Mouse (Mus musculus) hindbrain, postnatal 0 days (tissue): ENCODE results near the gene Syce1l. TPM values are rescaled to one million over a fixed set of nuclear protein-coding genes. Genes with fewer than 3 reads are reported as not detected.

Source experiments
- ATAC-seq: fragments of 200-750 bp; cut with Nextera tagmentation; 2 replicates; pipeline ENCODE4 v1.8.0; 2017; ENCODE audit warnings: mild to moderate bottlenecking, moderate TSS enrichment, moderate library complexity
- DNase-seq: peaks from one replicate; pipeline ENCODE4 v3.0.0-alpha.2; 2015; ENCODE audit warnings: low spot score
- H3K27ac ChIP-seq: fragments of 300-500 bp; sonication (generic); 2 replicates; pipeline ENCODE4 v1.5.1; 2014; ENCODE audit warnings: mild to moderate bottlenecking
- H3K27me3 ChIP-seq: fragments of 300-500 bp; sonication (generic); 2 replicates; pipeline ENCODE4 v1.6.1; 2014; ENCODE audit warnings: low read length, mixed read lengths; ENCODE audit not compliant: insufficient read depth
- H3K36me3 ChIP-seq: fragments of 300-500 bp; sonication (generic); 2 replicates; pipeline ENCODE4 v1.6.1; 2014; ENCODE audit warnings: low read length, mixed read lengths; ENCODE audit not compliant: insufficient read depth
- H3K4me1 ChIP-seq: fragments of 300-500 bp; sonication (generic); 2 replicates; pipeline ENCODE4 v1.6.1; 2014; ENCODE audit warnings: antibody characterized with exemption, low read length, mixed read lengths; ENCODE audit not compliant: insufficient read depth
- H3K4me2 ChIP-seq: fragments of 300-500 bp; sonication (generic); 2 replicates; pipeline ENCODE4 v1.6.1; 2014; ENCODE audit warnings: low read depth, mild to moderate bottlenecking, low read length, moderate library complexity, mixed read lengths
- H3K4me3 ChIP-seq: fragments of 300-500 bp; sonication (generic); 2 replicates; pipeline ENCODE4 v1.5.1; 2014; ENCODE audit warnings: low read length
- H3K9ac ChIP-seq: fragments of 300-500 bp; sonication (generic); replicated peaks from 2 replicates; pipeline ENCODE4 v1.6.1; 2014; ENCODE audit warnings: mild to moderate bottlenecking, low read length, moderate library complexity, mixed read lengths
- H3K9me3 ChIP-seq: fragments of 300-500 bp; sonication (generic); 2 replicates; pipeline ENCODE4 v1.6.1; 2016; ENCODE audit warnings: low read length, mixed read lengths
- CTCF ChIP-seq: IDR thresholded peaks from 2 replicates; pipeline ENCODE4 v1.5.1; 2016; ENCODE audit warnings: antibody characterized with exemption, control low read depth, low read depth
- WGBS: fragments of 180-500 bp; shearing (Covaris S2); extraction: QIAGEN DNeasy Blood & Tissue Kit; methylation state at CpG from one replicate; pipeline ENCODE4 v1.1.7; 2014; 5-methylcytosine and 5-hydroxymethylcytosine counted together
- polyA plus RNA-seq: library from polyadenylated mRNA; unstranded; fragments of >200 nt; fragmentation: Nextera tagmentation; extraction: Ambion mirVana; gene quantifications from 2 replicates; pipeline ENCODE4 v1.2.1, GENCODE M21; 2015
- total RNA-seq: library from RNA; depleted of rRNA; stranded (reverse); fragments of >200 nt; gene quantifications from 2 replicates; pipeline ENCODE4 v1.2.3, GENCODE M21; 2014

Syce1l gene
- total and polyA plus RNA-seq, 2 experiments from 2014 or later = not detected

- Histone ChIP-seq H3K4me1 (no peaks in the 10 kb centered on the region), H3K9ac (no peak overlapping the region), H3K36me3 (no peaks in the 10 kb centered on the region), H3K27me3 (no peaks in the 10 kb centered on the region), H3K9me3 (no peaks in the 10 kb centered on the region), H3K4me2 (no peak overlapping the region), H3K27ac (no peak overlapping the region), H3K4me3 (no peak overlapping the region)
- DNase-seq (no peak), ATAC-seq (no peak)
- no peak for TF ChIP-seq CTCF
- WGBS = 72% methylated on average over 11 of the region's 11 CpGs
Measured at GRCm38 (mm10) chr8:113656681-113657298, 13.8 kb downstream of the Syce1l start.

DNA sequence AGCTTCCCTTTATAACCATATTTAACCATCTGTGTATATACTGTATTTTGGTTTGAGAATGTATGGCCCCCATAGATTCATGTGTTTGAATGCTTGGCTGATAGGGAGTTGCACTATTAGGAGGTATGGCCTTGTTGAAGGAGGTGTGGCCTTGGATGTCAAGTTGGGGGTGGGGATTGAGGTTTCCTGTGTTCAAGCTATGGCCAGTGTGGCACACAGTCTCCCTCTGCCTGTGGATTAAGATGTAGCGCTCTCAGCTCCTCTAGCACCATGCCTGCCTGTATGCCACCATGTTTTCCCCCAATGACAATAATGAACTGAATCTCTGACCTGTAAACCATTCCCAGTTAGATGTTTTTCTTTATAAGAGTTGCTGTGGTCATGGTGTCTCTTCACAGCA is 17.1 kb downstream of the Syce1l start:
- no peak overlapping the region for H3K9ac ChIP-seq
- no peak overlapping the region for H3K4me2 ChIP-seq
- TF ChIP-seq CTCF = no peak
- WGBS = 91% methylated on average over 1 of the region's 1 CpGs
- DNase-seq (no peak), ATAC-seq (no peak)
- no peak overlapping the region for H3K27ac ChIP-seq
- H3K9me3 ChIP-seq = no peaks in the 10 kb centered on the region
- H3K36me3 ChIP-seq = no peaks in the 10 kb centered on the region
- no peaks in the 10 kb centered on the region for H3K4me1 ChIP-seq
- H3K4me3 ChIP-seq = no peak overlapping the region
- H3K27me3 ChIP-seq = no peaks in the 10 kb centered on the region

- DNase-seq = peak; percentile 95
- Histone ChIP-seq H3K9me3 (no peaks in the 10 kb centered on the region), H3K9ac (no peak overlapping the region), H3K27ac (no peak overlapping the region), H3K36me3 (no peaks in the 10 kb centered on the region), H3K27me3 (no peaks in the 10 kb centered on the region), H3K4me1 (no peaks in the 10 kb centered on the region; the same call in 1 of the 2 replicates), H3K4me2 (no peak overlapping the region), H3K4me3 (no peak overlapping the region)
- peak; percentile 99 for TF ChIP-seq CTCF
- peak; percentile 93 for ATAC-seq
- 10% methylated on average over 2 of the region's 2 CpGs for WGBS
Measured at GRCm38 (mm10) chr8:113664544-113664943, 21.5 kb downstream of the Syce1l start.

GRCm38 (mm10) chr8:113665036-113665435 is 22.0 kb downstream of the Syce1l start:
- DNase-seq = no peak
- no peaks in the 10 kb centered on the region for H3K27me3 ChIP-seq
- H3K9me3 ChIP-seq = no peaks in the 10 kb centered on the region
- no peaks in the 10 kb centered on the region for H3K36me3 ChIP-seq
- H3K4me1 ChIP-seq = no peaks in the 10 kb centered on the region; the same call in 1 of the 2 replicates
- no peak overlapping the region for H3K4me3 ChIP-seq
- WGBS = 47% methylated on average over 4 of the region's 4 CpGs
- no peak overlapping the region for H3K27ac ChIP-seq
- no peak overlapping the region for H3K9ac ChIP-seq
- no peak for ATAC-seq
- no peak for TF ChIP-seq CTCF
- H3K4me2 ChIP-seq = no peak overlapping the region

DNA sequence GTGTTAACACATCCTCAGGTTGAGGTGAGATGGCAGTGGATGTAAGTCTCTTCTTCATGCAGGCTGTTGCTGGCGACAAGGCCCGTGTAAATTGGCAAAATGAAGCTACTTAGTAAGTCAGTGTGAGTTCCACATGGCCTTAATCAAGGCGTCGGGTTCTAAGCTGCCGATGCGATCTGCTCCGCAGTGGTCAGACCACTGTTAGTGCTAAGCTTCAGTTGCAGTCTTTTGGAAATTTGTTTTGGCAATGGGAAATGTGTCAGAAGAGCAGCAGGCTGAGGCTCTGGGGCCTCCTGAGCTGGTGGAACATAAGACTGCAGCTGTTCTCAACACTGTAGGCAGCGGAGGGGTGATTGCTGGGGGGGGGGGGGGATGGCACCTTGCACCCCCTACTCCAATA is 22.9 kb downstream of the Syce1l start:
- DNase-seq = peak; percentile 20
- Histone ChIP-seq H3K9me3 (no peaks in the 10 kb centered on the region), H3K36me3 (no peaks in the 10 kb centered on the region), H3K4me3 (no peak overlapping the region), H3K4me1 (no peaks in the 10 kb centered on the region; the same call in 1 of the 2 replicates), H3K4me2 (no peak overlapping the region), H3K27ac (no peak overlapping the region), H3K27me3 (no peaks in the 10 kb centered on the region), H3K9ac (no peak overlapping the region)
- ATAC-seq = no peak
- TF ChIP-seq CTCF = no peak
- 48% methylated on average over 8 of the region's 8 CpGs for WGBS

- Histone ChIP-seq H3K36me3 (no peaks in the 10 kb centered on the region), H3K9ac (no peak overlapping the region), H3K9me3 (no peaks in the 10 kb centered on the region), H3K27me3 (no peaks in the 10 kb centered on the region), H3K4me3 (no peak overlapping the region), H3K4me1 (no peaks in the 10 kb centered on the region; the same call in 1 of the 2 replicates), H3K27ac (no peak overlapping the region), H3K4me2 (no peak overlapping the region)
- DNase-seq (no peak), ATAC-seq (no peak)
- WGBS = 65% methylated on average over 16 of the region's 16 CpGs
- no peak for TF ChIP-seq CTCF
Measured at GRCm38 (mm10) chr8:113666714-113667432, 23.9 kb downstream of the Syce1l start.

GRCm38 (mm10) chr8:113669924-113670323 is 26.9 kb downstream of the Syce1l start:
- H3K4me1 ChIP-seq = no peaks in the 10 kb centered on the region; the same call in 1 of the 2 replicates
- no peaks in the 10 kb centered on the region for H3K27me3 ChIP-seq
- no peak overlapping the region for H3K4me3 ChIP-seq
- 92% methylated on average over 10 of the region's 10 CpGs for WGBS
- no peaks in the 10 kb centered on the region for H3K9me3 ChIP-seq
- no peak for DNase-seq
- TF ChIP-seq CTCF = peak; percentile 33; the same call in 1 of the 2 replicates
- H3K4me2 ChIP-seq = no peak overlapping the region
- ATAC-seq = no peak
- H3K9ac ChIP-seq = no peak overlapping the region
- H3K36me3 ChIP-seq = no peaks in the 10 kb centered on the region
- no peak overlapping the region for H3K27ac ChIP-seq
